Mouse (Mus musculus) layer of hippocampus, adult 9-11 months (tissue): ENCODE measurements around the gene Fam19a2.

Experiments used
- DNase-seq: peaks from one replicate; pipeline ENCODE4 v3.0.0; 2022

The Fam19a2 gene

DNA sequence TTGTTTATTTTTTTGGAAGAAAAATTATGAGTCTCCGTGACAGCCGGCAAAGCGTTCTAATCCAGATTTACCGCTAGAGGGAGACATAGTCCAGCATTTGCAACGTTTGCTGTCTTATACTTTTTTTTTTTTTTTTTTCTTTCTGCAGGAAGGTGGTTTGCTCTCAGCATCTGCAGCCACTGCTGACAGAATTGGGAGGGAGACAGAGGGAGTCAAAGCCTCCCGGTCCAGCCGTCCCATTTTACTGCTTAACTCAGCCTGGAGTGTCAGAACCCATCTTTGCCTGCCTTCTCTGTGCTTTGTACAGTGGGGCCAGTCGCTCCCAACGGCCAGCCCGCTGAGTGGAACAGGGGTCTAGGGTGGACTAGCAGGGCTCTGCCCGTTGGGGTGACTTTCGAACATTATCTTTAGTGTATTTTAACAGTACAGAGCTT, at the start of gene Fam19a2:
TSS of gene Fam19a2 (plus strand) at position 121 of the 434 bp plus-strand sequence.
- DNase-seq, result peak; percentile 44

DNA sequence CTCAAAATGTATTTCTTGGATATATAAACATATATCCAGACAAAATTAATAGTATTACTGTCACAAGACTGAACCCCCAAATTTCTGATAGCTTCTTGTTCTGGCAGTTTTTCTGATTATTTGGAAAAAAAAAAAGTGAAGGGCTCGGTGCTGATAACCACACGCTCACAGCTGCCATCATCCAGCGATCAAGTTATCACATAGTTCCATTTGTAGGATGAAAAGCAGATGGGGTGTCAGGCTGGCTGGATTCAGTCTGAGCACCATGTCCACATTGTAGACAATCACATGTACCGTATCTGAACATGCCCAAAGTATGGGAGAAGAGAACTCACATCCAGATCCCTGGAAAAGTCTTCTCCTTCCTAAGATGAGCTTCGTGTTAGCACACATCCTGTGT, 41.0 kb upstream of the Fam19a2 start:
- no peak for DNase-seq

DNA sequence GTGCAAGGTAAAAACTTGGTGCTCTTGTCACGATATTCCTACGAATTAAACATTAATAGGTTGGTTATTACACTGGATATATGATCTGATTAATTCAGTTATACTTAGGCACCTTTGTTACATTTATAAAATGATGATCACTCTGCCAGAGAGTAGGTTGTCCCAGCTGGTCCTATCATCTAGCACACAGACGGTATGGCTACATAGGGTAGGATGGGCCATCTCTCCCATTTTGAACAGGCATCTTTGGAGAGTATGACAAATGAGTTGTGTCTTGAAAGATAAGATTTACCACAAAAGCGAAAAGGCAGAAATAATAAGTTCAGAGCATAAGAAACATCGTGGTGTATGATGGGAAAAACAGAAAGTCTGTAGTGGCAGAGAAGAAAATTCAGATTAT, 34.4 kb upstream of the Fam19a2 start:
- DNase-seq, result no peak

DNA sequence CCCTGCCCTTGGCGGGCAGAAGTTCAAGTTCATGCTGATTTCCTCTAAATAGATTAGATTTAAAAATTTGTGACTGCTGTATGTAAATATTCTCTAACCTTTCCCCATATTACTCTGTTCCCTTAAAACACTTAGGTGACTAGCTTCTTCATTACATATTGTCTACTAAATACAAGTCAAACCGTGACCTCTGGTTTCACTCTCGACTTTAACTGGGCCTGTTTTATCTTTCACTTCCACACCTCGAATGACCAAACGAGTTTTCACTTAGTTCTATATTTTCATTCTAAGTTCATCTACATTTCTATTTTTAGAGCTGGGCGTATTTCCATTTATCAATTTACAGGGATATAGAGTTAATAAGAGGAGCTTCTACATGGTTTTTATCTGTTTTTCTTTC, 15.7 kb upstream of the Fam19a2 start:
- DNase-seq, result no peak

DNA sequence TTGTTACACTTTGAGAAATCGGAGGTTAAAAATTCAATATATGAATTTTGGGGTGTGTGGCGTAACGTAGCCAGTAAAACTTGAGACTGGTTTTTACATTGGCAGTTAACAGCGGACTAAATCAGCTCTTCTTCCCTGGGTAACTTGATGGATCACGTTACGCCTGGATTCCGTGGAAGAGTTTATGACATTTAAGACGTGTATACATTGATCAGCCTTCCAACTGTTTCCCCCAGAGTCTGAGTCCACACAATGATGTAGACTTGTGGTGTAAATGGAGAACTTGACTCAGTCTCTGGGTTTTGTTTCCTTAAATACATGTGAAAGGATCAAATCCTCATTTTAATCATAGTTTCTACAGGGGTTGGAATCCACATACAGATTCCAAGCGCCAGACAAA, 11.9 kb upstream of the Fam19a2 start:
- no peak for DNase-seq

DNA sequence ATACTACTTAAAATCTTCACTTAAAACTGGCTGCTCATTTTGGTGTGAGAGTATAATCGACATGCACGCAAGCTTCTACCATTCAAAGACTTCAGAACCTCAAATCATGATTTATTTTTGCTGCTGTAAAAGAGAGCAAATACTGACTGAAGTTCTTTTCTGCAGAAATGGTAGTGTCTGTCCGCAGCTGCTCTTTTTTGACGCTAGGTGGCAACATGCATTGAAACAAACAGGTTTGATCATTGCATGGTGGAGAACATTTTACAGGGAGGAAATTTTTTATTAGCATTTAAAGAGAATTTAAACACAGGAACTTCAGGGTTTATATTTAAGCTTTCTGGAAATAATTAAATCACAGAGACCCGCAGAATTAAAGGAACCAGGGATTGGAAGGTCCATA, 9.5 kb upstream of the Fam19a2 start:
- DNase-seq, result peak; percentile 16

DNA sequence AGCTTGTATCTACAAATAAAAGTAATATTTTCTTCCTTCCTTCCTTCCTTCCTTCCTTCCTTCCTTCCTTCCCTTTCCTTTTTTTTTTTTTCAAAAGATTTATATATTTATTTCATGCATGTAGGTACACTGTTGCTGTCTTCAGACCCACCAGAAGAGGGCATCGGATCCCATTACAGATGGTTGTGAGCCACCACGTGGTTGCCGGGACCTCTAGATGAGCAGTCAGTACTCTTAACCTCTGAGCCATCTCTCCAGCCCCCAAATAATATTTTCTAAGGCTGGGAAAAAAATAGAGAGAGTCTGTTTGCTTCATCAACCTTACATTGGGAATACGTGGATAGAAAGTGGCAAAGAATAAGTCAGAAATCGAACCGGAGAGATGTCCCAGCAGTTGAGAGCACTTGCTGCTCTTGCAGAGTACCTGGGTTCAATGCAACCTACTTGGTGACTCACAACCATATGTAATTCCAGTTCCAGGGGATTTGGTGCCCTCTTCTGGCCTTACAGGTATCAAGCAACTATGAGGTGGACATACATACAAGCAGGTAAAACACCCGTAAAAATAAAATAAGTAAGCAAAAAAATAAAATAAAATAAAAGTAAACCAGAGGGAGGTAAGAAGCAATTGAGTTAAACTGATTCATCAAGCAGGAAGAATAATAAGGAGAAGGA, 8.0 kb upstream of the Fam19a2 start:
- no peak for DNase-seq

DNA sequence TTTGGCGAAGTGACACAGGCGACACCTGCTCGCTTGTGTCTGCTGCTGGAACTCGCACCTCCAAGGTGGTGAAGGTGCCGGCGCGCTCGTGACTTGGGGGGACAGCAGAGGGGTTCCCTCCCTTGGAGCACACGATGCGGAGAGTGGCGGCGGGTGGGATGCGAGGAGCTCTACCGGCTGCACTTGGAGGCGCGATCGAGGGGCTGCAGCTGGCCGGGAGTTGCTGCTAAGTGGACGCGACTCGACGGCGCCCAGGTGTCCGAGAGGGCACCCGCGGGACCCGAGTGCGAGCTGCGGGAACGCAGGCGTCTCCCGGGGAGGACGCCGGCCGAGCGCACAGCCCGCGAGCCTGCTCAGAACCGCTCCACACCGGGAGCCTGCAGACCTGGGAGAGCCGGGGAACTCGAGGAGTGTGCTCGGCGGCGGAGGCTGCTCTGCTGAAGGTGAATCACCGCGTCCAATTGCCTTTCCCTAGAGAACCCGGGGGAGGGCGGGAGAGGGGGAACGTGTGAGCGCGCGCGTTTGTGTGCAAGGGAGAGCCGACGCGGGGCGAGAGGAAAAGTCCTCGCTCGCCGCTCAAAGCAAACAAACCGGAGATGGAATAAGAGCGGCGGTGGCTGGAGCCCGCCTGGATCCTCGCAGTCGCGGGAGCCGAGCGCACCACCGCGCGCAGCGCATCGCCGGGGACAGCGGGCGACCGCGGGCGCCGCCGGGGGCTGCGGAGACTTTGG, 830 bp downstream of the Fam19a2 start:
- peak; percentile 50 for DNase-seq

DNA sequence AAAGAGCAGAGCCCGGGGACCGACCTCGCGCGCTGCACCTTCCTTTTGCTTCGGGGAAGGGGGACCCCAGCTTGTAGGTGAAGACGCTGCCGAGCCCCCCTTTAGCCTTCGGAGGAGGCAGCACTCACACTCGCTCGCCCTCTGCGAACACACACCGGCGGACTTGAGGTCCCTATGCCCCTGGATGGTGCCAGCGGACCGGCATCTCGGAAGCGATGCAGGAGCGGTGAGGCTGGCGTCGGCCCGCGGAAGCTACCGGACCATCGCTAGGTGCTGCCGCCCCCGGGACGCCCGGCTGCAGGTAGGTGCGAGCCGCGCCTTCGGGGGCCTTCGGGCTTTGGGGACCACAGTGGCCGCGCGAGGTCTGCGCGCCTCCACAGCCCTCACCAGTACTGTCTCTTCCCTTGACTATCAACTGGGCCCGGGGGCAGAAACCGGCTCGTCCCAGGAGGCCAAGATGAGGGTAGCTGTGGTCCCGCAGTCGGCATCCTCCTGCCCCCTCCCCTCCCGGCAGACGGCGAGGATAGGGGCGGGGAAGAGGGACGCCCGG, 1.5 kb downstream of the Fam19a2 start:
- peak; percentile 6 for DNase-seq

DNA sequence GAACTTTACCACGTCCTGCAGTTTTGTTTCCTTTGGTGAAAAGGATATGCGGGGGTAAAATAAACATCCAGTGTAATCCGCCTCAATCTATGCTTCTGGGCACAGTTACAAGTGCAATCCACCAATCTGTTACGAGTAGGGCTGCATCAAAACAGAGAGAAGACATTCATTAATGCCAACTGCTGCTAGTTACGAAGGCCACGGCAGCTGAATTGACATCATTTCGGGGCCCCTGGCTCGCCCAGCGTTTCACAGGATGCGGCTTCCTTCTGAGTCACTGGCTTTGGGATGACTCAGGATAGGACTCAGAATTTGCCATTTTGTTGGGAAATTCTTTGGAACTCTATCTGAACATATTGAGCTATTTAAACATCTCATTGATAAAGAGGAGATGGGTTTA, 4.8 kb downstream of the Fam19a2 start:
- DNase-seq, result peak; percentile 61

DNA sequence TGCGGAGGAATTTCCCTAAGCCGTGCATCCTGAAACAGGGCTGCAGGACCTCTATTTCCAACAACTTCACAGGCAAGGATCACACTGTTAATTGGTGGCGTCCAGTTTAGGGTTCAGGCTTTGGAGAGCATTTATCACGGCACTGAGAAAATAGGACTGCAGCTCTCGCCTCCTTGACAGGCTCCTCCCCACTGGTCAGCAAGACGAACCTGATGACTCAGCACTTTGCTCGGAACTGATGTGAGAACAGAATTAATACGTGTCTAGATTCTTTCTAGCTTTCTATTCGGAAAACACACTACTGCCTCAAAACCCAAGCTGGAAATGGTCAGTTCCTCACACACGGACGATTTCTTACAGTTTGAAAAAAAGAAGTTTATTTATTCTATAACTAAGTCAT, 10.8 kb downstream of the Fam19a2 start:
- no peak for DNase-seq

DNA sequence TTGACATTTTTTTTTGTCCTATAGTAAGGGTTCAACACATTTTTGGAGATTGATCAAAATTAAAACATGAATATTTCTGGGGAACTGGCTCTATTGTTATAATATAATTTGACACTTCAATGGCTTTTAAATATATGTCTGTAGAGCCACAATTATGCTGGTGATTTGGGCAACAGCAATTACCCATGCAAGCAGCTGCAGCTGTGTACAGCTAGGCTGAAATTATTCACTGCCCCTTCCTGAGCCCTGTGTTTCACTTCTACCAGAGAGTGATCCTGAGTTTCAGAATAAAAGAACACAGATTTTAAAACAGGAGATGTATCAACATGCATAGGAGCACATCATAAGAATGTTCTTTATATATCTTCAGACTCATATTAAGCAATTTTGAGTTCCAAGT, 43.5 kb downstream of the Fam19a2 start:
- no peak for DNase-seq

DNA sequence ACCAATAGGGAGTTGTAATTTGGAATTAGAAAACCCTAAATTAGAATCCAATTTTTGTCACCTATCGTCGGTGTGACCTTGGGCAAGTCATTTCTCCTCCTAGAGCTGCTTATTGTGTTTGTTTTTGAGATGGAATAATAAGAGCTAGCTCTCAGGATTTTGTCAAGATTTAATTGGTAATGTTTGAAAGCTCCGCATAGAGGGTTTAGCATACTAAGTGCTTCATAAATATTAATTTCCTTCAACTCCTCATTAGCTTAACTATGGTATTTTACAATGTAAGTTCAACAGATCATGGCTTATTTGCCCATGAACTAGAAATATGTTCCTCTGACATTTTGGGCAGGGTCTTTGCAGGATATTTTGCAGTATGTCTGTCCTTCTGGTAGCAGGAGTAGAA, 62.5 kb downstream of the Fam19a2 start:
- no peak for DNase-seq

DNA sequence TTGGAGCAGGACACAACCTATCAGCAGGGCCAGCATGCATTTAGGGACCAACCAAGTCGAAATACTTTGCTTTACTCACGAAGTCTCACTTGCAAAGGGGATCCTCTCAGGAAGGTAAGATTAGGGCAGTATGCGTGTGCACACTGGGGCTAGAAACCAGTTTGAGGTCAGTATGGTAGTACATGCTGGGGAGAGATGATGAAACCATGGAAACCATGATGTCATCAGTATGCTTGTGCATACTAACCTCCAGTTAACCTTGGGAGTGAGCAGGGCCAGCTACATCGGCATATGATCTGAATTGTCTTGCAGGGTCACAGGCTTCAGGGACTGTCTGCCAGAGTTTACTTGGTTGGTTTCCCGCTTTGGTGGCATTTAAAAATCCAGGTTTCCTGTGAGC, 77.5 kb downstream of the Fam19a2 start:
- DNase-seq, result no peak

DNA sequence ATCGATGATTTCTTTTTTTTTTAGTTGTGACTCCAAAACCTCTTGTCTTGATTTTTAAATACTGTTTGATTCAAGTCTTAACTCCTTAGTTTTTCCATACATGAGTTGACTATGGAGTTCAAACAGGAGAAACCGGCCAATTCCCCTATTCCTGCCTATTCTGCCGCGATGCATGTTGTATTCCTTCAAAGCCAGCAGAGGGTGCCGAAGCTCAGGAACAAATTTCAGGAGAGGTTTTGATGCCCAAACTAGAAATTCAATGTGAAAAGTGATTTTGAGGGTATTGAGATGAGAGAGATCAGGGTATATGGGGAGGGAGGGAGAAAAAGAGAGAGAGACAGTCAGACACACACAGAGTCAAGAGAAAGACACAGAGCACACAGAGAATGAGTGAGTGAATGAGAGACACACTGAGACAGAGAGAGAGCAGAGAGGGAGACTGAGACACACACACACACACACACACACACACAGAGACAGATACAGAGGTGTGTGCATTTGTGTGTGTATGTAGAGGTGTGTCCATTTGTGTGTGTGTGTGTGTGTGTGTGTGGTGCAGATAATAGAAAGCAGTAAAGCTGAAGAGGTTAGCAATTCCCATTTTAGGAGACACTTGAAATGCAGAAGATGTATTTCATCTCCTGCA, 78.9 kb downstream of the Fam19a2 start:
- DNase-seq, result peak; percentile 26

DNA sequence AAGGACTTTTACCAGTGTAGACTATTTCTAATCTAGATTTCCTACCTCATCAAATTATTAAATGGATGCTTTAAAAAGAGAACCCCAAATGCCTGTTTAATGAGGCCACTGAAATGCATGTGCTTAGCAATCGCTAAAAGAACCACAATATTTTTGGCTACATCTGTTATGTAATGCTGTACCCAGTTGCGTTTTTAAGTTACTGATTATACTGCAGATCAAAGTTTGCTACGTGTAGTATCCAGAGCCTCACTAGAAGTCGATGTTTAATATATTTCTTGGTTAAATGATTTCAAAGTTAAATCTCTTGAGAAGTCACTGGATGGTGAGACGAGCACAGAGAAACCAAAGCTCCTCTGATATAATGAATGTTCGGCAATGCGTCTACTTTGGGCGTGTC, 82.5 kb downstream of the Fam19a2 start:
- no peak for DNase-seq

DNA sequence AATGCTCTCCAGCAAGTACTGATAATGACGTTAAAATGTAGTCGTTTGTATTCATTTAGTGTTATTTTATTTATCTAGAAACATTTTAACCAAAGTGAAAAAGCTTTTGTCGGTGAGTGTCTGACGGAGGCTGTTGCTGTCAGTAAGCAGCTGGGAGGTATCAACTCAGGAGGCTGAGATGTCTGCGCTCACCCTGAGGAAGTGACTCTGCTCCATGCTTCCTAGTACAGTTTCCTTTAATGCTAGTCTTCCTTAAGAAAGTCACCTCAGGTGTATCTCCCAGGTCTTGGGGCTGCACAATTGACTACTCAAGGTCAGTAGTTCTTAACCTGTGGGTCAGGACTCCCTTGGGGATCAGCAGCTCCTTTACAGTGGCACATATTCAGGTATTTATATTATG, 89.9 kb downstream of the Fam19a2 start:
- DNase-seq, result no peak

DNA sequence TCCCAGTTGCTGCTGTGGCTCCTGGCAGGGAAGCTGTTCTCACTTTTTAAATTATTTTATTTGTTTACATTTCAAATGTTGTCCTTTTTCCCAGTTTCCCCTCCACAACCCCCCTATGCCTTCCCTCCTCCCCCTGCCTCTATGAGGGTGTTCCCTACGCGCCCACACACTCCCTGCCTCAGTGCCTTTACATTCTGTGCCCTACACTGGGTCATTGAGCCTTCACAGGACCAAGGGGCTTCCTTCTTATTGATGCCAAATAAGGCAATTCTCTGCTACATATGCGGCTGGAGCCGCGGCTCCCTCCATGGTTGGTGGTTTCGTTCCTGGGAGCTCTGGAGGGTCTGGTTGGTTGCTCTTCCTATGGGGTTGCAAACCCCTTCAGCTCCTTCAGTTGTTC, 93.2 kb downstream of the Fam19a2 start:
- DNase-seq, result no peak

DNA sequence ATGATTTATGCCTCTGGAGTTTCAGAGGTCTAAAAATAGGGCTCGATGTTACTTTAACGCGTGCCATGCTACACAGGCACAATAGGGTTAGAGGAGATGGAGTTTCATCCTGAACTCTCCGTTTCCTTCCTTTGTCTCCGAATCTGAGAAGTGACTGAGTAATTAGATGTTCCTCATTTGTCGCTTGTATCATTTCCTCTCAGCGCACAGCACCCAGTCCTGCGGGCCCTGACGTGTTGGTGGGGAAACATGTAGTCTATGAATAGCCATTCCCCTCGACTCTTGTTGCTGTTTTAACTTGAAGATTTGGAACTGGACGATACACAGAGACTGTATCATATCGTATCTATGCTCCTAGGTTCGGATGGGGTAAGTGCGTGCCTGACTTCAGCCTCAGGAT, 96.7 kb downstream of the Fam19a2 start:
- no peak for DNase-seq

DNA sequence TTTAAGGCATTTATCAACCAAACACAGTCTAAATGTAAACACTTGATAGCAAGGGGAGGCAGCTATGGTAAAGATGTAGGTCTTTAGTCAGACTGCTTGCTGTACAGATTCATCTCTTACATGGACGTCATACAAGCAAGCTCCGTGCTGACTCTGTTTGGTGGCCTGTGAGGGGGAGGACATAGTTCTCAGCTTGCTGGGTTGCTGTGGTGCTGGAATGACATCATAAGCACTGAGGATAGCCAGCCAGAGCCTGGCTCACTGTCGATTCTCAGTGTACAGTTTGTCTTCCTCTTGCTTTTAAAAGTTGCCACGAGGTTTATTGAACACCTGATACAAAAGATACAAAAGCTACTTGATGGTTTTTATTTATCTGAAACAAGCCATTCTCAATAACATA, 100.8 kb downstream of the Fam19a2 start:
- DNase-seq, result peak; percentile 19

DNA sequence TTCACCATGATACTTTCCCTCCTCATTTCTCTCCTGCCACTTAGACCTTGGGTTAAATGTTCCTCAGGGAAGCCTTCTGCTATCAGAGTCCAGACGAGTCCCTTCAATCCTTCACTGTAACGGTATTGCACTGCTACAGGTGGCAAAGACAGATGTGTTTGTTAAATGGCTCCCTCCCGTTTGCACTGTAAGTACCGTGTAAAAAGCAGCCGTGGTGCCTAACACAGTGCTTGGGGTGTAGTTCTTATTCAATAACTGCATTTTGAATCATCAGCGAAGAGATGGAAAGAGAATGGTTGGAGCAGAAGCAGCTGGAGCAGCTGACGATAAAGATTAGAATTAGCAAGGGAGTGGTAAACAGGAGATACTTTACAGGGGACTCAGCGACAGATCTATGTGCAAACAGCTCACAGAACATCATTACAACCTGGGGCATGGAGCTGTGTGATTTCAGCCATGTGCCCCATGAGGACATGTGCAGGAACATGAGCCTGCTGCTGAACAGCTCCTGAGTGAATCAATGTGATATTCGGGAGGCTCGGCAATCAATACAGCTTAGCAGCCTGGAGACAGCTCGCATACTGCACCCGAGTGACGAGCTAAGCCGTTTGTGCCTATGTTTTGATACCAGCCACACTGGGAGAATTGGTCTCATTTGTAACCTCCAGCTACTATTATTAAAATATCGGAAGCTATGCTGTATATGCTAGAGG, 103.5 kb downstream of the Fam19a2 start:
- DNase-seq, result peak; percentile 28

DNA sequence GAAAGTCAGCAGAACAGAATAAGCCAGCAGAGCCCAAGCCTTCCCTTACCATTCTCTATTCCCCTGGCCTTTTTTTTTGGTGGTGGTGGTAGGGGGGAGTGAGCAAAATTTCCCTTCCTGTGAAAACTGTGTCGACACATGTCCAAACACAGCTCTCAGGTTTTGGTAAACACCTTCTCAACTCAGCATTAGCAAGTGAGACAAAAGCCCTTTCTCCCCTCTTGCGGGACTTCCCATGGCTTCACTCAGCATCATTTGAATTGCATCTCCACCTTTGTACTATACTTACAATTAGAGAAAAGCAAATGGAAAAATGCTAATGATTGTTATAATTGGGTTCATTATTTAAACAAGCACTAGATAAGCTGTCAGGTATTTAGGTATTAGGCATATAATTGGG, 119.5 kb downstream of the Fam19a2 start:
- DNase-seq, result no peak

DNA sequence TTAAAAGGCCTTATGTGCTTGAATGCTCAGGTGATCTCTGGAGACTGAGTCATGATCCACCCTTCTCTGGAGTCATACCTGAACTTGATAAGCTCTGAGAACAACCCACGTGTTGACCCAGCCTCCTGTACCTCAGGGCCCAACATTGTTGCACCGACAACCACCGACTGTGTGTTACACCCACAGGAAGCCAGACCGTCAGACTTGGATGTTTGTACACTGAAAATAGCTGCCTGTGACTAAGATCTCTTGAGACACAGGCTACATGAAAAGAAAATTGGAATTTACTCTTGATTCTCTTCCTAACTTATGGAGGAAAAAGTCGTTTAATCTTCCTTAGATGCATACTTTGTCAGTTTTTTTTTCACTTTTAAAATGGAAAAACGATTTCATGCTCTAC, 121.8 kb downstream of the Fam19a2 start:
- no peak for DNase-seq
